Mouse (Mus musculus): ENCODE measurements at regions not wholly inside any gene's neighbourhood (a gene's known extent, or its start where the extent isn't known, plus 50 kb on each side); places are given as distances from the start of the nearest gene placed in this dataset.

GRCm38 (mm10) chr3:149196477-149197185 lies 206.3 kb upstream of the Adgrl2 start:
- no peak overlapping the region for H3K4me2 ChIP-seq (ENCODE audit: low read length)
- H3K36me3 ChIP-seq (ENCODE audit: control insufficient read depth, insufficient read depth, low read length) = no peaks in the 10 kb centered on the region
- no peaks in the 10 kb centered on the region for H3K9me3 ChIP-seq (ENCODE audit: control insufficient read depth, low read length)
- no peak for ATAC-seq
- H3K9ac ChIP-seq (ENCODE audit: low read depth, low read length) = no peak overlapping the region
- no peak overlapping the region for H3K4me3 ChIP-seq (ENCODE audit: low read length)
- no peaks in the 10 kb centered on the region for H3K27me3 ChIP-seq (replicated peaks; ENCODE audit: control insufficient read depth, insufficient read depth, low read length)
- H3K4me1 ChIP-seq (ENCODE audit: control insufficient read depth, insufficient read depth, low read depth, low read length) = no peaks in the 10 kb centered on the region
- 85% methylated on average over 8 of the region's 8 CpGs for WGBS
- H3K27ac ChIP-seq (ENCODE audit: low read depth, low read length) = no peak overlapping the region

GRCm38 (mm10) chr3:149190856-149191576 lies 200.7 kb upstream of the Adgrl2 start:
- Histone ChIP-seq H3K27ac (ENCODE audit: low read depth, low read length) (no peak overlapping the region), H3K4me3 (ENCODE audit: low read length) (peak overlapping the region; percentile 19), H3K4me2 (ENCODE audit: low read length) (peak overlapping the region; percentile 53), H3K9me3 (ENCODE audit: control insufficient read depth, low read length) (no peaks in the 10 kb centered on the region), H3K9ac (ENCODE audit: low read depth, low read length) (peak overlapping the region; percentile 41), H3K27me3 (replicated peaks; ENCODE audit: control insufficient read depth, insufficient read depth, low read length) (no peaks in the 10 kb centered on the region), H3K4me1 (ENCODE audit: control insufficient read depth, insufficient read depth, low read depth, low read length) (peaks cover 8% of the 10 kb centered on the region), H3K36me3 (ENCODE audit: control insufficient read depth, insufficient read depth, low read length) (no peaks in the 10 kb centered on the region)
- ATAC-seq = peak; percentile 63; the same call in 1 of the 2 replicates
- WGBS = 39% methylated on average over 19 of the region's 19 CpGs

GRCm38 (mm10) chr3:149184136-149184551 lies 193.8 kb upstream of the Adgrl2 start:
- no peaks in the 10 kb centered on the region for H3K4me1 ChIP-seq (ENCODE audit: control insufficient read depth, insufficient read depth, low read depth, low read length)
- H3K27me3 ChIP-seq (replicated peaks; ENCODE audit: control insufficient read depth, insufficient read depth, low read length) = no peaks in the 10 kb centered on the region
- no peaks in the 10 kb centered on the region for H3K9me3 ChIP-seq (ENCODE audit: control insufficient read depth, low read length)
- H3K4me2 ChIP-seq (ENCODE audit: low read length) = no peak overlapping the region
- no peaks in the 10 kb centered on the region for H3K36me3 ChIP-seq (ENCODE audit: control insufficient read depth, insufficient read depth, low read length)
- no peak for ATAC-seq
- WGBS = 31% methylated on average over 12 of the region's 12 CpGs
- H3K4me3 ChIP-seq (ENCODE audit: low read length) = no peak overlapping the region
- H3K27ac ChIP-seq (ENCODE audit: low read depth, low read length) = no peak overlapping the region
- H3K9ac ChIP-seq (ENCODE audit: low read depth, low read length) = no peak overlapping the region

GRCm38 (mm10) chr3:149182095-149182494 lies 191.7 kb upstream of the Adgrl2 start:
- Histone ChIP-seq H3K9ac (ENCODE audit: low read depth, low read length) (no peak overlapping the region), H3K4me1 (ENCODE audit: control insufficient read depth, insufficient read depth, low read depth, low read length) (no peaks in the 10 kb centered on the region), H3K27ac (ENCODE audit: low read depth, low read length) (no peak overlapping the region), H3K4me2 (ENCODE audit: low read length) (no peak overlapping the region), H3K9me3 (ENCODE audit: control insufficient read depth, low read length) (no peaks in the 10 kb centered on the region), H3K36me3 (ENCODE audit: control insufficient read depth, insufficient read depth, low read length) (no peaks in the 10 kb centered on the region), H3K4me3 (ENCODE audit: low read length) (no peak overlapping the region), H3K27me3 (replicated peaks; ENCODE audit: control insufficient read depth, insufficient read depth, low read length) (no peaks in the 10 kb centered on the region)
- no peak for ATAC-seq
- 88% methylated on average over 5 of the region's 5 CpGs for WGBS

GRCm38 (mm10) chr3:149180129-149180528 lies 189.8 kb upstream of the Adgrl2 start:
- H3K4me2 ChIP-seq (ENCODE audit: low read length) = no peak overlapping the region
- H3K4me1 ChIP-seq (ENCODE audit: control insufficient read depth, insufficient read depth, low read depth, low read length) = no peaks in the 10 kb centered on the region
- no peak overlapping the region for H3K4me3 ChIP-seq (ENCODE audit: low read length)
- no peak for ATAC-seq
- no peaks in the 10 kb centered on the region for H3K36me3 ChIP-seq (ENCODE audit: control insufficient read depth, insufficient read depth, low read length)
- H3K27ac ChIP-seq (ENCODE audit: low read depth, low read length) = no peak overlapping the region
- no peaks in the 10 kb centered on the region for H3K27me3 ChIP-seq (replicated peaks; ENCODE audit: control insufficient read depth, insufficient read depth, low read length)
- WGBS = 40% methylated on average over 8 of the region's 8 CpGs
- no peaks in the 10 kb centered on the region for H3K9me3 ChIP-seq (ENCODE audit: control insufficient read depth, low read length)
- H3K9ac ChIP-seq (ENCODE audit: low read depth, low read length) = no peak overlapping the region

- WGBS = 79% methylated on average over 11 of the region's 11 CpGs
- no peaks in the 10 kb centered on the region for H3K36me3 ChIP-seq (ENCODE audit: control insufficient read depth, insufficient read depth, low read length)
- no peaks in the 10 kb centered on the region for H3K9me3 ChIP-seq (ENCODE audit: control insufficient read depth, low read length)
- H3K9ac ChIP-seq (ENCODE audit: low read depth, low read length) = no peak overlapping the region
- no peak for ATAC-seq
- H3K4me3 ChIP-seq (ENCODE audit: low read length) = no peak overlapping the region
- H3K27me3 ChIP-seq (replicated peaks; ENCODE audit: control insufficient read depth, insufficient read depth, low read length) = no peaks in the 10 kb centered on the region
- H3K27ac ChIP-seq (ENCODE audit: low read depth, low read length) = no peak overlapping the region
- no peak overlapping the region for H3K4me2 ChIP-seq (ENCODE audit: low read length)
- H3K4me1 ChIP-seq (ENCODE audit: control insufficient read depth, insufficient read depth, low read depth, low read length) = no peaks in the 10 kb centered on the region
These were observed 189.2 kb upstream of the Adgrl2 start for GRCm38 (mm10) chr3:149179486-149180116.

GRCm38 (mm10) chr3:149178891-149179290 lies 188.5 kb upstream of the Adgrl2 start:
- Histone ChIP-seq H3K27me3 (replicated peaks; ENCODE audit: control insufficient read depth, insufficient read depth, low read length) (no peaks in the 10 kb centered on the region), H3K36me3 (ENCODE audit: control insufficient read depth, insufficient read depth, low read length) (no peaks in the 10 kb centered on the region), H3K9ac (ENCODE audit: low read depth, low read length) (no peak overlapping the region), H3K9me3 (ENCODE audit: control insufficient read depth, low read length) (no peaks in the 10 kb centered on the region), H3K27ac (ENCODE audit: low read depth, low read length) (no peak overlapping the region), H3K4me1 (ENCODE audit: control insufficient read depth, insufficient read depth, low read depth, low read length) (no peaks in the 10 kb centered on the region), H3K4me2 (ENCODE audit: low read length) (no peak overlapping the region), H3K4me3 (ENCODE audit: low read length) (no peak overlapping the region)
- 93% methylated on average over 3 of the region's 3 CpGs for WGBS
- no peak for ATAC-seq

- WGBS = 59% methylated on average over 11 of the region's 11 CpGs
- no peak overlapping the region for H3K9ac ChIP-seq (ENCODE audit: low read depth, low read length)
- no peaks in the 10 kb centered on the region for H3K9me3 ChIP-seq (ENCODE audit: control insufficient read depth, low read length)
- H3K4me2 ChIP-seq (ENCODE audit: low read length) = no peak overlapping the region
- no peaks in the 10 kb centered on the region for H3K4me1 ChIP-seq (ENCODE audit: control insufficient read depth, insufficient read depth, low read depth, low read length)
- no peaks in the 10 kb centered on the region for H3K27me3 ChIP-seq (replicated peaks; ENCODE audit: control insufficient read depth, insufficient read depth, low read length)
- no peak overlapping the region for H3K4me3 ChIP-seq (ENCODE audit: low read length)
- peak; percentile 78; the same call in 1 of the 2 replicates for ATAC-seq
- no peaks in the 10 kb centered on the region for H3K36me3 ChIP-seq (ENCODE audit: control insufficient read depth, insufficient read depth, low read length)
- H3K27ac ChIP-seq (ENCODE audit: low read depth, low read length) = no peak overlapping the region
These were observed 184.5 kb upstream of the Adgrl2 start for GRCm38 (mm10) chr3:149174689-149175390.

GRCm38 (mm10) chr3:149173537-149173936 lies 183.2 kb upstream of the Adgrl2 start:
- Histone ChIP-seq H3K9me3 (ENCODE audit: control insufficient read depth, low read length) (no peaks in the 10 kb centered on the region), H3K4me2 (ENCODE audit: low read length) (0 out of 2 replicates have a peak overlapping the region, but pooled peaks have one; percentile 6), H3K4me1 (ENCODE audit: control insufficient read depth, insufficient read depth, low read depth, low read length) (no peaks in the 10 kb centered on the region), H3K36me3 (ENCODE audit: control insufficient read depth, insufficient read depth, low read length) (no peaks in the 10 kb centered on the region), H3K4me3 (ENCODE audit: low read length) (no peak overlapping the region), H3K27me3 (replicated peaks; ENCODE audit: control insufficient read depth, insufficient read depth, low read length) (no peaks in the 10 kb centered on the region), H3K27ac (ENCODE audit: low read depth, low read length) (no peak overlapping the region), H3K9ac (ENCODE audit: low read depth, low read length) (no peak overlapping the region)
- 39% methylated on average over 10 of the region's 10 CpGs for WGBS
- 0 out of 2 replicates have a peak, but pooled peaks have one; percentile 21 for ATAC-seq
